Mouse (Mus musculus) adrenal gland, adult 8-10 months (tissue): ENCODE results near the gene Hmgcs2. TPM values are rescaled to one million over a fixed set of nuclear protein-coding genes. Genes with fewer than 3 reads are reported as not detected.
A peak's percentile ranks its signal among the peaks of the same experiment; 100 is the strongest.

Experiments
- DNase-seq: peaks from one replicate; pipeline ENCODE4 v3.0.0; 2022
- total RNA-seq, 4 experiments: library from RNA; stranded (reverse); gene quantifications; 2 replicates each; pipeline ENCODE4 v1.2.4; 2022

The Hmgcs2 gene
- total RNA-seq, 4 experiments from 2014 or later, result 12.4 to 20.0 (median 16.4) TPM

DNA sequence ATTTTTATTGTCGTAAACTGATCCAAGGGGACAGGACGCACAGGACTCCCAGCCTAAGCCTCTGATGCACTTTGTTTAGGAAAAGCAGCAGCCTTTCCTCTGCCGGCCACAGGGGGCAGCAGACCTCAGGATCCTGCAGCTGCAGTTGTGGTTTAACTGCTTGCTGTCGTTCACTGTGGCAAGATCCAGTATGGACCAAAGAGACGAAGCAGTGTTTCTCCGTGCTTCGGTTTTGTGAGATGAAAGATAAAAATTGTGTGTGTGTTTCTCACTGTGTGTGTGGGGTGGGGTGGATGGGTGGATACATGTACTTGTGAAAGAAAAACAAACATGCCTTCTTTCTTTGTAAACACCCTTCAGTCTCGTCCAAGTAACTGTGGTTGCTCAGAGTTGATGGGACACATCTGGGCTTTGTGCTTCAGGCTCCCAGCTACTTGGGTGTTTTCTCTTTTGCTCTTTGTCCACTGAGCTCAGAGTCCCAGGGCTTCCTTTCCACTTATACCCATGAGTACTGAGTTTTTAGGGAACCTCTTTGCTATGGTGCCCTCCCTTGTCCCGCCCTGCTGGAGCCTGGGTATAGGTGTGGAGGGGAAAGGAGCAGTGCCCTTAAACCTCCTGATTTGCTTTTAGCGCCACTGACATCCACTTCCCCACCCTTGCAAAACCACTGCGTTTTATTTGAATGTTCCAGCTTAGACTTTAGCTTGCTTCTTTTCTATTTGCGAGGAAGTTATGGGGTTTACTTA is 871 bp downstream of the Hmgcs2 start:
- DNase-seq, result peak; percentile 8

DNA sequence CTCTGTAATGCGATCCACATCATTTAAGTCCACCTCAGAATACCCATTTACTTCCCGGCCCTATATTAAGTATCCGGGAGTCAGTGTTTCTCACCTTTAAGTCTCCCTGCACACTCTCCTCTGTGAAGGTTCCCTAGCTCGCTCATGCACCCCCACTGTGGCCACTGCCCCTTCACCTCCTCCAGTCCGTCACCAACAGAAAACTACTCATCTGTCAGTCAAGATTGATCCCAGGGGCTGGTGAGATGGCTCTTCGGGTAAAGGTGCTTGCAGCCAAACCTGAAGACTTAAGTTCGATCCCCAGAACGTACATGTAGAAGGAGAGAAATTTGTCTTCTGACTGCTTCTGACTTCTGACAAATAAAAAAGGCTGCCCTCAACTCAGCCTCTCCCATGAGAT is 2.2 kb downstream of the Hmgcs2 start:
- DNase-seq, result no peak

DNA sequence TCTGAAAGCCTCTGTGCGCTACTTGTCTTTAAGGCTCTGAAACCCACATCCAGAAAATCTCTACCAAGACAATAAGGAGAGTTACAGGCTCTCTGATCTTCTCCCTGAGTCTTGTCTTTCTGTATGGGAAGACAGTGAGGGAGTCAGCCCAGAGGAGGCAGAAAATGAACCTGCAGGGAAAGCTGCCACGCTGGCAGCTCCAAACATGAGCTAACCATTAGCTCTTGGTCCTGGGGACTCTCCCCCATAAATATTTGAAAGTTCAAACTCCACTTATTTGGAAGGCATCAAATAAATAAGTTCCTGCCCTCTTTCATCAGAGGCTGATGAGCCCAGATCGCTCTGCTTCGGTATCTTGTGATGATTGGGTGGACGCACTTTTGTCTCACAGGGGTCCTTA is 3.0 kb downstream of the Hmgcs2 start:
- no peak for DNase-seq

DNA sequence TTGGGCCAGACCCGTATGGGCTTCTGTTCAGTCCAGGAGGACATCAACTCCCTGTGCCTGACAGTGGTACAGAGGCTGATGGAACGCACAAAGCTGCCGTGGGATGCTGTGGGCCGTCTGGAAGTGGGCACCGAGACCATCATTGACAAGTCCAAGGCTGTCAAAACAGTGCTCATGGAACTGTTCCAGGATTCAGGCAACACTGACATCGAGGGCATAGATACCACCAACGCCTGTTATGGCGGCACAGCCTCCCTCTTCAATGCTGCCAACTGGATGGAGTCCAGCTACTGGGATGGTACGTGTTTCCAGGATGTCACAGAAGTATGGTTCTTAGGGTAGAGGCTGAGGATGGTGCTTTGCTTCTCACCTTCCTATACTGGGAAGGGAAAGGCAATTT is 10.8 kb downstream of the Hmgcs2 start:
- no peak for DNase-seq

DNA sequence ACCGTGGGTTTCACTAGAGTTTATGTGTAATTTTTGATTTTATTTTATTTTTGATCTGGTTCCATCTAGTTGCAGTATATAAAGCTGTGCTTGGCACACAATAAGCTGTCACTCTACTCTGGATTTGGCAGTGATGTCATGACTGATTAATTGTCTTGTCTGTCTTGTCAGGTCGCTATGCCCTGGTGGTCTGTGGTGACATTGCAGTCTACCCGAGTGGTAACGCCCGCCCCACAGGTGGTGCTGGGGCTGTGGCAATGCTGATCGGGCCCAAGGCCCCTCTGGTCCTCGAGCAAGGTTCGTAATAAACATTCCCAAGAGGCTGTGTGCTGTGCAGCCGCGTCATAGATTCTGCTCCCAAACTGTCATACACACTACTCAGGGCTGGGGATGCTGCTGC is 15.7 kb downstream of the Hmgcs2 start:
- DNase-seq, result no peak

DNA sequence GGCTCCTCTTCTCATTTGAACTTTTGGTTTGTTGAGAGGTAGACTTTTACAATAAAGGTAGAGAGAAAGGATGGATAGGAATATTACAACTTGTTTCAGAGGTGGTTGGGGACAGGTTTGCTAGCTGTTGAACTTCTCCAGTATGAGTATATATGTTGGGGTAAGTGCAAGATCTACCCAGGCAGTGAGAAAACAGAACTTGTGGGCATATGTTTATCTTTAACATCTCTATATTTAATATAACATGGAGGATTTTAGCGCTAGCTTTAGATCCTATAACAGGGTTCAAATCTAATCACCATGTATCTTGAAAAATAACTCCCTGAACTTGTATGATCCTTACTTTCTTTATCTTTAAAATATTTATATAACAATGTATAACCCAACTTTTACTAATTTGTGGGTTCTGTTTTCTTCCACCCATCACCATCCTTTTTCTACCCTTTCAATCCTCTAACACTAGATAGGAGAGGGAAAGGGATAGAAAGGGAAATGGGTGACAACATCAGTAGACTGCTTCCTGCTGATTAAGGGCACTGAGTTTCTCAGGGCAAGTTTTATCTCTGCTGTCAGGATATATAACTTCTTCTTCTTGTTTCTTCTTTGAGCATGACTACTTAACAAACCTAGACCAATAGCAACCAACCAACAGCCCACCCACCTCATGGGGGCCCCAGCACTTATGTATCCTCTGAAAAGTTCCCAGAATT is 19.3 kb downstream of the Hmgcs2 start:
- no peak for DNase-seq

DNA sequence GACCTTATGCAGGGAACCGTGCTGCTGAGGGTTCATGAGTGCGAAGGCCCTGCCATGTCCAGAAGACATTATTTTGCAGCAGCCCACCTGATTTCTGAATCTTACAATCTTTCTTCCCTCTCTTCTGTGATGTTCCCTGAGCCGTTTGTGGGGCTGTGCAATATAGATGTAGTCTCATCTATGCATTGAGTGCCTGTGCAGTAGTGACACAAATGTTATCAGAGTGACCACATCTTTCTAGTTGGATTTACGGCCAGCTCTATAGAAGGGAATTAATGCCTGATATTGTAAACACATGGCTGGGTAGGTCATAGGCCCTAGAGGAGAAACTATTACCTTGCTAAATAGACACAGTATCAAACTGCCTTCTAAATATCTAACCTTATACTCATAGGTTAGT is 20.0 kb downstream of the Hmgcs2 start:
- no peak for DNase-seq

DNA sequence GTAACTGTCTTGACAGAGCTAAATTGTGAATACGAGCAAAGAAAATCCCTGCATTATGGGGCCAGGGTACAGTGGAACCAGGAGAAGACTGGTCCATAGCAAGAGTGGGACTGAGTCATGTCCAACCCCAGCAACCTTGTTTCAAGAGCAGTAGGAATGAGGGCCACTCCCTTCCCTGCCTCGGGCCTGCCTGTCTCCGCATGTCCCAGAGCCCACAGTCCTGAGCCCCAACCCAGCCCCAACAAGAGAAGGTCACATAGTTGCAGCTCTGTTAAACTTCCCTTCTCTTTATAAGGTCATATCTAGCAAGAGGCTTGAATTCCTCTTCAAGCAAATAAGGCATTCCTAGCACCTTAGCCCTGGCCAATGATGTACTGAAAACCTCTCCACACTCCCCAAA is 21.5 kb downstream of the Hmgcs2 start:
- DNase-seq, result no peak

DNA sequence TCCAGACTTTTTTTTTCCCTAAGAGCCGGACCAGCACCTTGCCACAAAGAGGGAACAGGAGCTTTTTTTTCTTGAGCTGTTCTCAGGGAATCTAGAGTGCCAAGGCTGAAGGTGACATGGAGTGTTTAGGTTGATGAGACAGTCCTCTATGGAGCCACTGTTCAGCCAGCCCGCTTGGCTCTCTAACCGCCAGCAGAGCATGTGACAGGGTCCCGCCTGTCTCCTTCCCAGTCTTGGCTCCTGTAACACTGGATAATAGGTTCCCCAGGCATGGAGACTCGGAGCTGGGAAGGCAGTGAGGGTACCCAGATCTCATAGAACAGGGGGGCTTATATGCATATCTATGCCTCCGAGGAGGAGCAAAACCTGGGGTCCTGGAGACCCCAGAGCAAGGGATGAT is 28.4 kb downstream of the Hmgcs2 start:
- DNase-seq, result no peak

DNA sequence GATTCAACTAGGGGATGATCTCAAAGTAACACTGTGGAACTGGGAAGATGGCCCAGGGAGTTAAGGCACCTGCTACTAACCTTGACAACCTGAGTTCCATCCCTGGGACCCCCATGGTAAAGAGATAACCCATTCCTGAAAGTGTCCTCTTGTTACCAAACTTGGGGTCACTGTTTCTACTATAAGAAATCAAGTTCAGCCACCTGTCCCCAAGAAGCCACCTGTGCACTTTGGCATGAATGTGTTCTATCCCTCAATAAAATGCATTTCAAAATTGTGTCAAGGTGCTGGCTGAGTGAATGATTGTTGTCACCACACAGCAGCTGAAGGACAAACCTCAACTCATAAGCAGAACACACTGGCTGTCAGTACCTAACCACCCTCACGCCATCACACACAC is 30.2 kb downstream of the Hmgcs2 start:
- DNase-seq, result no peak

DNA sequence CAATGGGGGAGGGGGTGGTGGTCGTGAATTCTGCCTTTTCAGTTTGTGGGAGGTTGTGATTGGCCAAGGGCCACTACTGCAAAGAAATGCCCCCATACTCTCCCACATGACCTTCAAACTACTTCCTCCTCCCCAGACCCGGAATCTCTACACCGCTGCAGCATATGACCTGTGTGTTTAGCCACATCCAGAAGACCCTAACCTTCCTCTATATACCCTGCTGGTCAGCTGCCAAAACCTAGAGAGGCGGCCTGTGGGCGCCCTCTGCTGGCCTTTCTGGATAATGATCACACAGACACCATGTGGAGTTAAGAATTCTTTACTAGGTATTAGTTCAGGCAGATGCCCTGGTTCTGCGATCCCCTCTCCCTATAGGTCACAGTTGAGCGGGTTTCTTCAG is 32.6 kb downstream of the Hmgcs2 start:
- peak; percentile 8 for DNase-seq

DNA sequence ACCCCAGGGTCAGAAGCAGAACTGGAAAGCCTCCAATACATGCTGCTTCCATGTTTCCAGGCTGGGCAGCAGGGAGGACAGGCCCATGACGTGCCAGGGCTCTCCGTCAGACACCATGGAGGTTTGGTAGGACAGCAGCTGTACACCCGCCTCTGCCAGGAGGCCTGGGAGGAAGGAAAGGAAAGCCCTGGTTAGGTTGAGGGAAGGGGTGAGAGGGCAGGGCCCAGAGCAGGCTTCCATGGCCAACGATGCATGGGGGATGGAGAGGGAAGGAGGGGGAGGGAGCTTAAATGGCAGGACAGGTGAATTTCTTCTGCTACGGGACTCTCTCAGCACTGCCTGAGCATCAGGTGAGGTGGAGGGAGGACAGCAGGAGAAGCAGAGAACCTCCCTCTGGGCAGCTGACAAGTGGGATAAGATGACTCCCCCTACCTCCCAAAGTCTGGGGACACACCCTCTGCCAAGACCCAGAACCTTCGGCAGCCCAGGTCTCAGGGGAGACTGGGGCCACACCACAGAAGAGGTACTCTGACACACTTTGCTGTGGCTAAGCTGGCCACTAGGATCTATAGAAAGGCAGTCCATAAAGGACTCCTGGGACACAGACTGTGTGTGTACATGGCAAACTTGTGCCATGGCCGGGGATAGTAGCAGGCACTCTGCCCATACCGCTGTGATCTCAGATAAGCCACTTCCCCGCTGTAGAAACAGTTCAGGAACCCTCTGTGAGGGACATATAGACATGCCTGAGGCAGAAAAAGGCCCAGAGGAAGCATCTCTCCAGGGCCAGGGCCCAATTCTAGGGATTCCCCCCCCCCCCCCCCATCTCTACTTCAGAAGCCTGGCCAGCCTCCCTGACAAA is 33.3 kb downstream of the Hmgcs2 start:
- DNase-seq, result no peak

DNA sequence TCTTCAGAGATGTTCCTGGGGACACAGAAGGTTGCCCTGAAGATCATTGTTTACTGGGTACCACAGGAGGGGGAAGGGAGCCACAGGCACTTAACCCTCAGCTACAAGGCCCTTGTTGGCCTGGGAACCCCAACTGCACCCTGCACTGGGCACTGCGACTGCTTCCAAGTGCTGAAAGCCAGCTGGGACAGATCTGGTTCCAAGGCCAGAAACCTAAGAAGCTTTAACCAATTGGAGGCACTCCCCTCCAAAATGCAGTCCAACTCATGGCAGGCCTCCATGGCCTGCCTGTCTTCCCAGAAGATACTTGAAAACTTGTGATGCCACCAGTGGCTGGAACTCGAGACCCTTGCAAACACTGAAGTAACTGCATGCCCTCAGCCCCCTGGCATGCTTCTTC is 34.9 kb downstream of the Hmgcs2 start:
- no peak for DNase-seq

DNA sequence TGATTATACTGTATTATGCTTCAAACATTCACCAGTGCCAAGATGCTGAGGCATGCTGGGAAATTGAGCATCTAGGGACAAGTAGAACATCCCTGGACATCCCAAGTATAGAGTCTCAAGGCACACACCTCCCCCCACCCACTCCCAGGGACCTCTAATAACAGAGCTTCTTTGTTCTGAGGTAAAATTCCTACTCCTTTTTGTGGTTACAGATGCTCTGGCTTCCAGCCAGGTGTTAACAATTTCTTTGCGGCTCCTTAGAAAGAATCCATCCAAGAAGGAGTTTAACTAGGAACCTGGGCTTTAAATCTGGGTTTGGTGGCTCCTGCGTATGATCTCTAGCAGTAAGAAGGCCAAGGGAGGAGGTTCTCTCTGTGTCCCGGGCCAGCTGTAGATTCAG is 36.9 kb downstream of the Hmgcs2 start:
- DNase-seq, result no peak

DNA sequence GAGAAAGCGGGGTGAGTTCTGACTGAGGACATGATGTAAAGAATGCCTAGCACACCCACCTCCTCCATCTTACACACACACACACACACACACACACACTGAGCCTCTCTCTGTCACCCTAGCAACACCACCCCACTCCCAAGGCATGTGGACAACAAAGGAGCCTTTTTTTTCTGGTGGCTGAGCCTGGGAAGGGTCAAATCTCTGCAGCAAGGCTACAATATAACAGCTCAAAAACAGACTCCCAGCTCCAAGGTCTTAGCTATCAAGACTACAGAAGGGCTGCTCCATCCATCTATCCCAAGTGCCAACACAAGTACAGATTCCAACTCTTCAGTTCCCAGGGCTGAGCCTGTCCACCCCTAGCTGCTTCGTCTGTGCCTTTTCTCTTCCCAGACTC is 39.0 kb downstream of the Hmgcs2 start:
- DNase-seq, result no peak

DNA sequence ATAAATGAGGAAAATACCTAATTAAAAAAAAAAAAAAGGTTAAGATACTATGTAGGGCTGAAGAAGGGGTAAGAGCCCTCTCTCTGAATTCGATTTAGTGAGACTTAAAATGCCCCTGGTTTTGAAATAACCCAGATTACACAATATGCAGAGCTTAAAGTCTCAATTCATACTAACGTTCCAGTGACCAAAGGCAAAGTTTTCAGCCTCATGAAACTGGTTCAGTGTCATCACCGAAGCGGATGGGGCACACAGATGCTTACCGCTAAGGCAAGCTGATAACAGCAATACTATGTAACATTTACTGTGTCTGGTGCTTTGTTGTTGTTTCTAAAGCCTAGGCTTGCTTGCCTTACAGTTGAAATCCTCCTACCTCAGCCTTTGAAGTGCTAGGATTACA is 42.0 kb downstream of the Hmgcs2 start:
- DNase-seq, result no peak

DNA sequence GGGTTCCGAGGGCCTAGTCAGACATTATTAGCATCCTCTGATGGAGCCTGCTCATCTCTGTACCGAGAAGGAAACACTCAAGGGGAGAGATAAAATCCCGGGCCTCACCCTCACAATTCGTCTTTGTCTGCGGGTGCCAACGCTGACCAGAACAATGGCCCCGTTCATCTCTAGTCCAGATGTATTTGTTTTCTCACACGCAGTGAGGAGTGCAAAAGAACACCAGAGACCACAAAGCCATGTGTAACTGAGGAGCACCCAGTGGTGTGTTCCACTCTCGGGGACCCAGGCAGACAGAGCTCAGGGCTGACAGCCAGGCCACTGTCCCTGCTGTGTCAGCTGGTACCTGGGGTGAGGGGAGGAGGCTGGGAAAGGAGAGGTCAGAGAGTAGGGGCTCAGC is 44.0 kb downstream of the Hmgcs2 start:
- no peak for DNase-seq

DNA sequence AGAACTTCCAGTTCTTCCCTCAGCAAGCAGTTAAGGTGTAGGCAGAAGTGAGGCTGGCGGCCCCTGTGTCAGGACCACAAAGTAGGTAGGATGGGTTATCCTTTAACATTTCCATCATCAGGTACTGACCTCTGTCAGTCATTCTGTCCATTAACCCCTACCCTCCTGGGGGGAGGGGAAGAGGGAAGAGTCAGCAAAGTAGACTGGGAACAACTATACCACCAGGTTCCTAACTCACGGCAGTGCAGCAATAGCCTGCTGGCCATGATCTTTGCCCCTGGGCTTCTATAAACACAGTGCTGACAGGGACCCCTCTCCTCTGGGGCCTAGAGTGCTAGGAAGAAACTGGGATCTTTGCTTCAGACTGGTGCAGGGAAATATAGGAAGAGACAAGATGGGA is 53.8 kb downstream of the Hmgcs2 start:
- no peak for DNase-seq

DNA sequence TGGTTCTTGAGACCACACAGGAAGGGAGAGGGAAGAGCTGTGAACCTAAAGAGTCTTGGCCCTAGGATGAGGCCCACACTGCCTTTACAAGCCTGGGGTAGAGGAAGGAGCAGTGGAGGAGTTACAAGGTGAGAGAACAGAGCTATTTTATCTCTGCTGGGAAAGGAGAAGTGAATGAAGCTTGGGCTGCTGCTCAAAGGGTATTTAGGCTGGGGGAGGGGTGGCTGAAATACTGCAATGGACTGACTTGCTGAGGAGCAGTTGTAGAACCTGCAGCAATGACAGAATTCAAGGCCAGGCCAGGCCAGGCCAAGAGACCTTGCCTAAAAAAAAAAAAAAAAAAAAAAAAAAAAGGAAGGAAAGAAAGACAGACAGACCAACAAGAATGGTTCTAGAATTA is 55.1 kb downstream of the Hmgcs2 start:
- no peak for DNase-seq

DNA sequence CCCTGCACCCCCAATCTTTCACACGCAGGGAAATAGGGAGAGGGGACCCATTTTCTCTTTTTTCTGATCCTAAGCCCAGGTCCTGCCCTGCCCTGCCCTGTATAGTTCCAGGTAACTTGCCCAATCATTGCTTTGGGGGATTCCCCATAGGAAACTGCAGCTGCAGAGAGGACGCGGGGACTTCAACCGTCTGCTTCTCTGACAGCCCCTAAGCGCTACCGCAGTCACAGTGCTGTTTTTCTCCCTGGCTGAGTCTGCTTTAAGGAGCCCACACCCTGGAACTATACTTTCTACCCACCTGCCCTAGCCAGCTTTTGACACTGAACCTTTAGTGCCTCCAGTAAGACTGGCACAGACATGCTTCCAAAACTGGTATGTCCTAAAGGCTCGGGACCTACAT is 55.7 kb downstream of the Hmgcs2 start:
- DNase-seq, result no peak

DNA sequence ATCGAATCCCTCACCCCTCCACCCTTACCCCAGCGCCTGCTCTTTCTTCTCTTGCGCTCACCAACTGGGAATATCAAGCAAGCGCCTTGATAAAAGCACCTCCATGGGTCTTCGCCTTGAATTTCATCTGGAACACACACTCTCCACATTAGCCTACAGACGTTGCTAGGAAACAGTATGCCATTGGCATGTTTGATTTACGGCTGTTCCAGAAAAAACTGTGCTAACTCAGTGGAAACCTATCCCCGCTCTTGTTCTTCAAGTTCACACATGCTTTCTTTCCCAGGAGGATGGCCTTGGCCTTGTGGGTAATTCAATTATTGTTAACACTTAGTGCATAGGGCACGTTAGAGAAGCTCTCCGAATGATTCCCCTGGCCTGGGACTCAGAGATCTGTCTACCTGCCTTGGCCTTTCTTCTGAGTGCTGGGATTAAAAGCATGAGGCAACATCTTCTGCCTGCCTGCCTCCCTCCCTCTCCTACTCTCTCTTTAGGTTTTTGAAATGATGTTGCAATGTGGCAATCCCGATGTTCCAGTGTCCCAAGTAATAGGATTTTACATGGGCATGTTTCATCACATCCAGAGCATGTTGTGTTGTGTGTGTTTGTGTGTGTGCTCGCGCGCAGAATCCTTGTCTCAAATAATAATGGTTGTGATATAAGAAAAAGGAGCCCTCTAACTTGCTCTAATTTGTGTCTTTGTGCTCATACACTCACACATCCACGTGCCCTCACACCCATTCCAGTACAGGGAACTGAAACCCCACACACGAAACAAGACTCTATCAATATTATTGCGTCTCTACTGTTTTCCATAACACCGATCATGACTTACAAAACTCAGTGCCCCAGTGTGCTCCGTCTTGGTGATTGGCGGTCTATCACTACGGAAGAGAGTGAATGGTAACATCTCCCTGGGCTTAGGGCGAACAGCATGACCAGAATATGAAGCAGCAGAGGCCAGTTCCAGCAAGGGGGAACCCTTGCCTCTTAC is 56.7 kb downstream of the Hmgcs2 start:
- no peak for DNase-seq

DNA sequence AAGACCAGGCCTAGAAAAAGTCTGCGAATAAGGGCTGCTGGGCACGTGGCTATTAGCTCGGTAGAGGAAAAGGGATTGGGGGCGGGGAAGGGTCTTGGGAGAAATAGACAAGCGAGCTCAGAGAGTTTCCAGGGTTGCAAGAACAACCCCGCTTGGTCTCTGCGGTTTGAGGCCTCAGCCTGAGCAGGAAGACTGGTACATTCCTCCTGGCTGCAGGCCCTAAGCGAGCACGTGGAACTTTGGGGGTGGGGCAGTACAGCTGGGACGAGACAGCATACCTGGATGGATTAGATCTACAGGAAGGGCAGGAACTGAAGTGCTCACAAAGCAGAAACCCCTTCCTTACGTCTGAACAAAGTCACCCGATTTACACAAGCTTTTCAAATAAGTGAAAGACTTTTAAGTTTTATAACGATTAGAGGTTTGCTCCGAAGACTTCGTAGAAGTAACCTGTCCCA is 58.4 kb downstream of the Hmgcs2 start:
- DNase-seq, result peak; percentile 19
